Mouse (Mus musculus): ENCODE measurements around the gene Adh6a. TPM values are rescaled to one million over a fixed set of nuclear protein-coding genes. Genes with fewer than 3 reads are reported as not detected.

Gene Adh6a
- polyA plus RNA-seq (2012; rRNA removed), result not detected in 2 replicates

DNA sequence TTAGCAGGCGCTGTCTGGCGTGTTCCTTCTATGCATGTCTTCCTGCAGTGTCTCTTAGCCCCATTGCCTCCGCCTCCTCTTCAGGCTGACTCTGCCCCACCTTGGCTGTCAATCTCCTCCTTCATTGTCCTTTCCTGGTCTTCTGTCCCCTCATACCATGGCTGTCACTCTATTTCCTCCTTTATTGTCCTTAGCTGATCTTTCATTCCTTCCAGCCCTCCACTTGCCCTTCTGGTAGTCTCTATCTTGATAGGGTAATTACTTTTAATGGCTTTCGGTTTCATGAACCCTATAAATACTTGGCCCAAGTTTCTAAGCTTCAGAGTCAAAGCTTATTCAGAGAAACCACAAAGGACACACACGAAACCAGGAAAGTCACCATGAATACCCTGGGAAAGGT is at the start of gene Adh6a:
TSS of gene Adh6a (plus strand) at position 322 of the 400 bp plus-strand sequence.

DNA sequence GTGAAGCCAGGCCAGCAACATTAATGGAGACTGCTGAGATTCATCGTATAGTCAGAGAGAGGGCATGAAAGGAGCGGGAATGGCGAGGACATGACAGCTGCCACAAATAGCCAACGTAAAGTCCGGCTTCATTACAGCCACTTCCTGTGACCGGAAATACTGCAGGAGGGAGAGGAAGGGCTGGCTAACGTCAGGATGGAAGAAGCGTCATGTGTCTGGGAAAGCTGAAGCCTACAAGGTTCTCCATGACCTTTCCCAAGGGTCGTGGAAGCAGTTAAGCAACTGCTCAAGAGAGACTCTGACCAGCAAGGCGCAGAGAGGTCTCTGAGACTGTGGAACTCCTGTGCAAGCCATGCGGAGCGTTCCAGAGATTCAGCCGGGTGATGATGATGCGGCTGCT is 28.4 kb downstream of the Adh6a start, which contains the start of gene Adh6b:
TSS of gene Adh6b (plus strand) at position 305 of the 400 bp plus-strand sequence.

Other genes with a start within 250 kb of the Adh6a start
- 0.01 TPM in 2 replicates for gene 1110002E22Rik, start 248.2 kb upstream of the Adh6a start, polyA plus RNA-seq (2012; rRNA removed)
- 0.02 and 0.03 TPM in 2 replicates for gene Gm5105, start 245.9 kb upstream of the Adh6a start, polyA plus RNA-seq (2012; rRNA removed)
- 2.4 and 2.9 TPM in 2 replicates for gene Trmt10a, start 169.8 kb upstream of the Adh6a start, polyA plus RNA-seq (2012; rRNA removed)
- 47.1 and 48.9 TPM in 2 replicates for gene Mttp, start 168.3 kb upstream of the Adh6a start, polyA plus RNA-seq (2012; rRNA removed)
- gene 4930579F01Rik, start 119.5 kb upstream of the Adh6a start, polyA plus RNA-seq (2012; rRNA removed), result not detected in 2 replicates
- gene Adh7, start 95.5 kb upstream of the Adh6a start, polyA plus RNA-seq (2012; rRNA removed), result 4.8 and 4.9 TPM in 2 replicates
- gene Adh1, start 52.3 kb upstream of the Adh6a start, polyA plus RNA-seq (2012; rRNA removed), result 1,016 and 1,070 TPM in 2 replicates
- gene Adh6b, start 28.5 kb downstream of the Adh6a start, polyA plus RNA-seq (2012; rRNA removed), result 0.19 and 0.27 TPM in 2 replicates
- gene Adh4, start 102.2 kb downstream of the Adh6a start, polyA plus RNA-seq (2012; rRNA removed), result 0.39 and 0.49 TPM in 2 replicates
- gene Adh5, start 129.8 kb downstream of the Adh6a start, polyA plus RNA-seq (2012; rRNA removed), result 169 and 177 TPM in 2 replicates
- gene Metap1, start 176.2 kb downstream of the Adh6a start, polyA plus RNA-seq (2012; rRNA removed), result 18.9 and 20.2 TPM in 2 replicates
- 48.1 and 52.3 TPM in 2 replicates for gene Eif4e, start 212.9 kb downstream of the Adh6a start, polyA plus RNA-seq (2012; rRNA removed)